Mouse (Mus musculus) C2C12 (cell line): ENCODE measurements around the gene Magi1. TPM values are rescaled to one million over a fixed set of nuclear protein-coding genes. Genes with fewer than 3 reads are reported as not detected.

Source experiments
- H3K27me3 ChIP-seq: one replicate; pipeline ENCODE4 v1.6.1; 2011; ENCODE audit not compliant: control insufficient read depth, insufficient read depth, insufficient read length
- H3K36me3 ChIP-seq: one replicate; pipeline ENCODE4 v1.6.1; 2011; ENCODE audit not compliant: control insufficient read depth, insufficient read depth
- H3K4me3 ChIP-seq: one replicate; pipeline ENCODE4 v1.5.1; 2011; ENCODE audit warnings: mild to moderate bottlenecking, control low read depth; ENCODE audit not compliant: poor library complexity, insufficient read depth, severe bottlenecking
- H3K79me2 ChIP-seq: one replicate; pipeline ENCODE4 v1.6.1; 2011; ENCODE audit not compliant: control insufficient read depth, insufficient read depth
- H3K79me3 ChIP-seq: one replicate; pipeline ENCODE4 v1.6.1; 2011; ENCODE audit warnings: low read depth, control low read depth
- H3ac ChIP-seq: one replicate; pipeline ENCODE3; 2011; ENCODE audit warnings: low read depth; ENCODE audit not compliant: control insufficient read depth, insufficient read length
- CEBPB ChIP-seq: IDR thresholded peaks from one replicate; pipeline ENCODE4 v1.6.1; 2011; ENCODE audit warnings: low read depth, mild to moderate bottlenecking, control low read depth, moderate library complexity
- CTCF ChIP-seq: IDR thresholded peaks from one replicate; pipeline ENCODE4 v1.5.1; 2011; ENCODE audit not compliant: control insufficient read depth, insufficient read depth, insufficient read length
- FOSL1 ChIP-seq: IDR thresholded peaks from one replicate; pipeline ENCODE4 v1.8.0; 2011; ENCODE audit warnings: mild to moderate bottlenecking, low read length; ENCODE audit not compliant: poor library complexity, insufficient read depth, severe bottlenecking
- MAX ChIP-seq: IDR thresholded peaks from one replicate; pipeline ENCODE4 v1.6.1; 2011; ENCODE audit warnings: mild to moderate bottlenecking, control low read depth
- MYOD1 ChIP-seq: IDR thresholded peaks from one replicate; pipeline ENCODE4 v1.6.1; 2011; ENCODE audit warnings: low read depth; ENCODE audit not compliant: control insufficient read depth, insufficient read length
- MYOG ChIP-seq: IDR thresholded peaks from one replicate; pipeline ENCODE4 v1.6.1; 2011; ENCODE audit not compliant: control insufficient read depth, insufficient read length; ENCODE audit errors: extremely low read depth
- USF1 ChIP-seq: IDR thresholded peaks from one replicate; pipeline ENCODE4 v1.6.1; 2011; ENCODE audit warnings: low read depth, mild to moderate bottlenecking, control low read depth, moderate library complexity
- polyA plus RNA-seq: library from polyadenylated mRNA; unstranded; fragments of >200 nt; fragmentation: generic; extraction: Trizol; gene quantifications from one replicate; pipeline ENCODE4 v1.2.1, GENCODE M21; 2012; ENCODE audit warnings: missing spikeins

Magi1 gene
- polyA plus RNA-seq, 1 experiment: 3.8 TPM

DNA sequence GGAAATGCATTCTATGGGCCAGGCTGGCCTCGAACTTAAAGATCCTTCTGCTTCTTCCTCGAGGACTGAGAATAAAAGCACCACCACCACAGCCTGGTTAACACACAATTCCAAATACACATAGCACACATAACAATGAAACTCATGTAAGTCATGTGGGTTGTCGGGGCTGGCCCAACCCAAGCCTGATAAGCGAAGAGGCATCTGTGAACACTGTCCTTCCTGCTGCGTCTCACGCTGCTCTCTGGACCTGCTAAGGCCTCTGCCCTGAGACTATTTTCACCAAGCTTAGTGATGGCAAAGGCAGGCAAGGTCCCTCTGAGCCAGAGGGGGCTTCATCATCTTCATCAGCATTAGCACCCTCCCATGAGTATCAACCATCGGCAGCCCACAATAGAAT is 360.8 kb downstream of the Magi1 start:
- no peaks in the 10 kb centered on the region for H3K27me3 ChIP-seq
- H3K4me3 ChIP-seq: no peak overlapping the region
- TF ChIP-seq CEBPB (no peak), CTCF (no peak), FOSL1 (no peak), MAX (no peak), MYOD1 (no peak), MYOG (no peak), USF1 (no peak)

DNA sequence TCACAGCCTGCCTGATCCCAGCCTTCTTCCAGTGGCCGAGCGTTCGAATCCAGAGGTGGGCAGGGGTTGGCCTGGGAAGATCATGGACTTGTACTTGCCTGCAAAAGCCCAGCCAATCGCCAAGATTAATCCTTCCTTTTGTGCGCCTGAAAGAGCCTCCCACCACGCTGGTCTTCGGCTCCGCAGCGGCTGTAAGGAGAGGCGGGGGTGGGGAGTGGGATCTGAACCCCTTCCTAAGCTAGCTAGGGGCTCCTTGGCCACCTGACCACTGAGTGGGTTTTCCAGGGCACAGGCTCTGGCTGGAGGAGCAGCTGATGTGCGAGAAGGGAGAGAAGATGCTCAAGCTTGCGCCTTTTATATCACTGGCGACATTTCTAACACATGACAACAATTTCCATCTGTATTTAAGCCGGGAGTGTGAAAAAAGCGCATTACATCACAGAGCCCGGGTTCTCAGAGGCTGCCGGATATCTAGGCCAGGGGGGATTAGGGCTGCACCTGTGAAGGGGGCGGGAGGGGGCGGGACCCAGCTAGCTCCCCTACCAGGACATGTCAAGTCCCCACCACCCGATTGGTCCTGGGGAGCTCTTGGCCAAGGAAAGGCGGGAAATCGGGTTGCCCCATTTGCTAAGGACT is 370.4 kb downstream of the Magi1 start:
- Histone ChIP-seq H3K4me3 (no peak overlapping the region), H3K36me3 (no peaks in the 10 kb centered on the region), H3K79me2 (no peaks in the 10 kb centered on the region), H3K79me3 (peaks cover 1% of the 10 kb centered on the region), H3ac (no peak overlapping the region), H3K27me3 (no peaks in the 10 kb centered on the region)
- no peak for TF ChIP-seq FOSL1
- TF ChIP-seq CTCF: no peak
- no peak for TF ChIP-seq CEBPB
- no peak for TF ChIP-seq MAX
- no peak for TF ChIP-seq MYOG
- TF ChIP-seq MYOD1: no peak
- no peak for TF ChIP-seq USF1

More for the DNA sequence above, 360.8 kb downstream of the Magi1 start:
- H3K79me3 ChIP-seq: no peaks in the 10 kb centered on the region
- H3ac ChIP-seq: no peak overlapping the region
- H3K36me3 ChIP-seq: no peaks in the 10 kb centered on the region
- H3K79me2 ChIP-seq: no peaks in the 10 kb centered on the region

DNA sequence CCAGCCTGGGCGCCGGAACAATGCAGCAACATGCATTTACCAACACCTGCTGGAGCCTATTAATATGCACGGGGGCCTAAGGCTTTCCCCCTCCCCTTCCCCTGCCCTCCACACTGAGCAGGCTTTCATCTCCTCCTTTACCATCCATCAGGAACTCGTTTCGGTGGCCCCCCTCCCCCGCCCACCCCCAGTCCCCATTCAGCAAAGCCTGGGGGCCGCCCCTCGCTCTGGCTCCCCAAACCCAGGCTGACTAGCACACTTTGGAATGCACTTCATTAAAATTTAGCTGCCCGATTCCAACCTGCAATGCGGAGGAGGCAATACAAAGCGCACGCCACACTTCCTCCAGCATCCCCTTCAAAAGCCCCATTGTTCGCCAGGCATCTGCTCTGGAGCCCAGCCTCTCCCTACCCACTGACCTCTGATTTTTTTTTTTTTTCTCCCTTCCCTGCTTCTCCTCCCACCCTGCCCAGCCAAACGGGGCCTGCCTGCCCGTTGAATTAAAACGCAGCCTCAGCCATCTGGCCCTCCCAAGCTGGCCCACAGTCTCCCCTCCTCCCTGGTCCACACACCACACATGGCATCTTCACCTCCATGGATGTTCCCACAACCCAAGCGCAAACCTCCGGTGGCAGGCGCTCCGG is 371.0 kb downstream of the Magi1 start:
- peaks cover 1% of the 10 kb centered on the region for H3K79me3 ChIP-seq
- H3K27me3 ChIP-seq: no peaks in the 10 kb centered on the region
- TF ChIP-seq CTCF (no peak), MAX (no peak), USF1 (no peak), MYOG (no peak), CEBPB (no peak), FOSL1 (no peak), MYOD1 (no peak)
- H3K4me3 ChIP-seq: no peak overlapping the region
- H3K79me2 ChIP-seq: no peaks in the 10 kb centered on the region
- no peaks in the 10 kb centered on the region for H3K36me3 ChIP-seq
- H3ac ChIP-seq: no peak overlapping the region

DNA sequence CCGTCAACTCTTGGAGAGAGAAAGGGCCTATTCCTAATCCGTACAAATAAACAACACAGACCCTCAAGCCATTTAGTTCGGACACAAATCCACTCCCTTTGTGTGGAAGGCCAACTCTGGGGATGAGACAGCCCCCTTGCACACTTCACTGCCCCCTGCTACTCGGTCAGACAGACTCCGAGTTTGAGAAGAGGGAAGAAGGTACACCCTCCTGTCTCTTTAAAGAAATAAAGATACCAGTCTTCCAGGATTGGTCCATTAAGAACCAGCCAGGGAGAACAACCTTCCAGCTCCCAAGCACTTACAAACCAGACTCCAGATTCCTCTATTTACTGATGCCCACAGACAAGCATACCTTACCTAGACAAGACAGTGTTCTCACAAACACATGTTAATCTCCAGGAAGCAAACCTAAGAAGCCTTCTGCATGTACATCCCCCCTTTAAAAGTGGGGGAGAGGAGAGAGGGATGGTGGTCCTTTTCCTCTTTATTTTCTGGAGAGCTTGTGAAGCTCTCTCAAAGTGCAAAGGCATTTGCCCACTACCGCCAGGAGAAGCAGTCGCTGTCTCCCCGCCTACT is 371.6 kb downstream of the Magi1 start:
- Histone ChIP-seq H3K4me3 (no peak overlapping the region), H3K36me3 (no peaks in the 10 kb centered on the region), H3K79me3 (peaks cover 1% of the 10 kb centered on the region), H3K79me2 (no peaks in the 10 kb centered on the region), H3ac (no peak overlapping the region), H3K27me3 (no peaks in the 10 kb centered on the region)
- TF ChIP-seq CEBPB (no peak), FOSL1 (no peak), MYOG (no peak), MYOD1 (no peak), MAX (no peak), CTCF (no peak), USF1 (no peak)

DNA sequence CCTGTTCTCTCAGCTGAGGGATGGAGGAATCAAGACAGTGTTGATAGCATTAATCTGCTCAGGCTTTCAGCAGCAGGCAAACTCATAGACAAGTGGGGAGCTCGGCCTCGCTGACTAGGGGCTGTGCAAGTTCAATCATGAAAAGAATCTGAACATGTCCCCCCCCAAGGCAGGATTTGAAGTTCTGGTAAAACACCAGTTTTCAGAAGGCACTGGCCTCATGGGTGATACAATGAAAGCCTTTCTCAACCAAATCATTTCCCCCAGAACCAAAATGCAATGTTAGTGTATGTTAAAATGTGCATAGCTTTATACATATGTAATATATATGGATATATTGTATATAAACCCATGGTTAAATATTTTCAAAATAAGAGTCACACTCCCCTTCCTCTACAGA is 372.3 kb downstream of the Magi1 start:
- no peaks in the 10 kb centered on the region for H3K27me3 ChIP-seq
- TF ChIP-seq CTCF (no peak), CEBPB (no peak), MYOG (no peak), USF1 (no peak)
- H3K36me3 ChIP-seq: no peaks in the 10 kb centered on the region
- no peak overlapping the region for H3ac ChIP-seq
- H3K79me3 ChIP-seq: peaks cover 1% of the 10 kb centered on the region
- H3K79me2 ChIP-seq: no peaks in the 10 kb centered on the region
- no peak overlapping the region for H3K4me3 ChIP-seq
